10 mouse cellular contexts compared by ENCODE assay signal in genomic region chr11:48776664-48777063, GRCm38 (mm10). TPM values are rescaled to one million over a fixed set of nuclear protein-coding genes. Genes with fewer than 3 reads are reported as not detected.
DNase-seq lines count a peak whose midpoint lies in the region; ATAC-seq and TF ChIP-seq lines count a peak whose summit lies in the region.
"Had no signal": no experiment of that assay in that cellular context is flagged by ENCODE, and none has a peak within 500 bp of the region (broad histone marks: within the 10 kb centered on the region; RNA-seq: fewer than 3 reads in every experiment).

No protein-coding gene starts in this region.

- no peak overlapping the region for H3K4me3 ChIP-seq in left cerebral cortex, adult 2 months
- H3K4me3 ChIP-seq: liver, embryonic 15.5 days had no signal

- intact Hi-C loops in left cerebral cortex, adult 2 months (cut with DNase I): no loop called here
- intact Hi-C loops in left cerebral cortex, postnatal 4 days (cut with DNase I): loop anchor here (10.0 kb wide), 2 partner anchors 1852 to 1932 kb away; no protein-coding TSS in a partner anchor

- no peak for ATAC-seq in CD4-positive, CD25-positive, alpha-beta regulatory T cell, adult 4 months
- ATAC-seq in megakaryocyte, adult 5-6 weeks (ENCODE audit: poor library complexity, severe bottlenecking): peak; percentile 45; the same call in 1 of the 2 replicates

- peak; percentile 61 for DNase-seq in CD4-positive, CD25-positive, alpha-beta regulatory T cell, adult 2 months (ENCODE audit: low read depth, low spot score)
- no peak for DNase-seq in left cerebral cortex, adult 2 months (ENCODE audit: extremely low spot score in 1 of 2, low spot score in 2 of 2)
- no peak for DNase-seq in left cerebral cortex, postnatal 4 days
- peak; percentile 86 for DNase-seq in ES-CJ7 (ENCODE audit: low read depth, low spot score)
- no peak for DNase-seq in Muller cell, postnatal 12 days (ENCODE audit: inconsistent ontology term)
- DNase-seq in ovary, adult 18-20 months (ENCODE audit: low spot score): no peak
- DNase-seq: kidney, postnatal 4 days had no signal

- H3K27ac ChIP-seq in left cerebral cortex, adult 2 months: no peak overlapping the region
- H3K27ac ChIP-seq: liver, embryonic 15.5 days had no signal

- peak; percentile 9; the same call in 1 of the 2 replicates for TF ChIP-seq CTCF in left cerebral cortex, adult 2 months (IDR thresholded peaks at IDR 0.05)

RNA-seq across cellular contexts. Expression of gene Rack1, which starts 23.5 kb away (rescaled TPM):
- polyA plus RNA-seq in CD4-positive, CD25-positive, alpha-beta regulatory T cell, adult 4 months (2017; shearing (Covaris generic)): 1,000 to 10,000 TPM; 1,099 to 1,661 TPM
- total RNA-seq in left cerebral cortex, adult 2 months (2021): 100 to 1,000 TPM; 218 to 220 TPM
- 100 to 1,000 TPM; 486 to 572 TPM for total RNA-seq in left cerebral cortex, postnatal 4 days (2021)
- total RNA-seq in megakaryocyte, adult 5-6 weeks (2015): 1,656 and 1,714 TPM in 2 replicates
- total RNA-seq in megakaryocyte, adult 5-6 weeks (2017): 910 and 1,013 TPM in 2 replicates

RNA-seq across cellular contexts. Expression of gene Trim41, which starts 40.5 kb away (rescaled TPM):
- polyA plus RNA-seq in CD4-positive, CD25-positive, alpha-beta regulatory T cell, adult 4 months (2017; shearing (Covaris generic)): 1 to 10 TPM; 2.0 to 3.7 TPM
- total RNA-seq in left cerebral cortex, adult 2 months (2021): 10 to 100 TPM; 61.7 to 67.7 TPM
- 10 to 100 TPM; 53.6 to 54.3 TPM for total RNA-seq in left cerebral cortex, postnatal 4 days (2021)
- total RNA-seq in megakaryocyte, adult 5-6 weeks (2015): 11.8 and 13.6 TPM in 2 replicates
- total RNA-seq in megakaryocyte, adult 5-6 weeks (2017): 39.2 and 43.7 TPM in 2 replicates

RNA-seq across cellular contexts. Expression of gene Trim7, which starts 49.3 kb away (rescaled TPM):
- polyA plus RNA-seq in CD4-positive, CD25-positive, alpha-beta regulatory T cell, adult 4 months (2017; shearing (Covaris generic)): 1 to 10 TPM in 1 of 2 experiments, under 1 TPM in 1; 0.77 to 2.1 TPM
- 1 to 10 TPM; 2.4 to 3.3 TPM for total RNA-seq in left cerebral cortex, adult 2 months (2021)
- total RNA-seq in left cerebral cortex, postnatal 4 days (2021): 10 to 100 TPM in 1 of 2 experiments, 1 to 10 TPM in 1; 9.4 to 12.4 TPM
- total RNA-seq in megakaryocyte, adult 5-6 weeks (2015): 0.51 and 0.68 TPM in 2 replicates
- total RNA-seq in megakaryocyte, adult 5-6 weeks (2017): 0.18 and 0.57 TPM in 2 replicates

RNA-seq across cellular contexts. Expression of gene Gm12184, which starts 49.8 kb away (rescaled TPM):
- 1 to 10 TPM in 1 of 2 experiments, under 1 TPM in 1; 0.92 to 4.1 TPM for polyA plus RNA-seq in CD4-positive, CD25-positive, alpha-beta regulatory T cell, adult 4 months (2017; shearing (Covaris generic))
- total RNA-seq in left cerebral cortex, adult 2 months (2021): 1 to 10 TPM; 1.1 to 2.6 TPM
- total RNA-seq in left cerebral cortex, postnatal 4 days (2021): 1 to 10 TPM in 1 of 2 experiments, under 1 TPM in 1; 0.89 to 2.4 TPM
- total RNA-seq in megakaryocyte, adult 5-6 weeks (2015): 6.1 and 8.5 TPM in 2 replicates
- total RNA-seq in megakaryocyte, adult 5-6 weeks (2017): 4.6 and 12.1 TPM in 2 replicates

Comparison
In these comparisons a context has a peak if more than half of its experiments do, and no peak if none do; other contexts are left out.
1. DNase-seq: peak in CD4-positive, CD25-positive, alpha-beta regulatory T cell, adult 2 months (single experiment) and ES-CJ7 (single experiment); none in left cerebral cortex, adult 2 months (0 of 2), left cerebral cortex, postnatal 4 days (single experiment), Muller cell, postnatal 12 days (single experiment) and ovary, adult 18-20 months (single experiment).